Mouse (Mus musculus) ES-E14 (cell line): ENCODE data around the gene Gm17416. TPM values are rescaled to one million over a fixed set of nuclear protein-coding genes. Genes with fewer than 3 reads are reported as not detected.

Source experiments
- DNase-seq: peaks from one replicate; pipeline ENCODE4 v3.0.0-alpha.2; 2013; ENCODE audit warnings: low read depth, low spot score
- H3K27ac ChIP-seq: 2 replicates; pipeline ENCODE4 v1.5.1; 2012; ENCODE audit warnings: low read depth, mild to moderate bottlenecking, low read length, moderate library complexity, mixed read lengths; ENCODE audit not compliant: poor library complexity, insufficient read depth, severe bottlenecking
- H3K36me3 ChIP-seq: 2 replicates; pipeline ENCODE4 v1.6.1; 2012; ENCODE audit warnings: mild to moderate bottlenecking, low read length, moderate library complexity, mixed read lengths; ENCODE audit not compliant: control insufficient read depth, poor library complexity, insufficient read depth, severe bottlenecking
- H3K4me1 ChIP-seq, 2 experiments: fragments of 150-350 bp in 1 of 2; sonication (generic) in 1 of 2; 2 replicates each; pipeline ENCODE4 v1.6.1; 2012; ENCODE audit warnings: low read length in 2 of 2, mild to moderate bottlenecking in 1 of 2, mixed read lengths in 1 of 2; ENCODE audit not compliant: control insufficient read depth in 2 of 2, insufficient read depth in 2 of 2, poor library complexity in 1 of 2
- H3K4me3 ChIP-seq, 2 experiments: fragments of 150-350 bp in 1 of 2; sonication (generic) in 1 of 2; 2 replicates each; pipeline ENCODE4 v1.5.1; 2012; ENCODE audit warnings: low read length in 2 of 2, low read depth in 1 of 2, mild to moderate bottlenecking in 1 of 2, mixed read lengths in 1 of 2; ENCODE audit not compliant: insufficient read depth in 1 of 2, poor library complexity in 1 of 2, severe bottlenecking in 1 of 2
- H3K9ac ChIP-seq: 2 replicates; pipeline ENCODE4 v1.6.1; 2012; ENCODE audit warnings: low read depth, mild to moderate bottlenecking, low read length, mixed read lengths; ENCODE audit not compliant: poor library complexity, insufficient read depth, severe bottlenecking
- H3K9me3 ChIP-seq: fragments of 150-350 bp; sonication (generic); 2 replicates; pipeline ENCODE4 v1.6.1; 2012; ENCODE audit warnings: low read depth, mild to moderate bottlenecking, low read length; ENCODE audit not compliant: control insufficient read depth, insufficient read depth
- CHD2 ChIP-seq: IDR thresholded peaks from 2 replicates; pipeline ENCODE4 v1.6.1; 2014; ENCODE audit warnings: mild to moderate bottlenecking, low read depth, low read length, inconsistent platforms
- HCFC1 ChIP-seq: IDR thresholded peaks from 2 replicates; pipeline ENCODE4 v1.6.1; 2012; ENCODE audit warnings: low read length, inconsistent platforms, borderline replicate concordance; ENCODE audit not compliant: insufficient read depth
- MAFK ChIP-seq: IDR thresholded peaks from 2 replicates; pipeline ENCODE4 v1.6.1; 2014; ENCODE audit warnings: mild to moderate bottlenecking, low read depth, low read length, inconsistent platforms; ENCODE audit not compliant: insufficient read depth
- ZC3H11A ChIP-seq: IDR thresholded peaks from 2 replicates; pipeline ENCODE4 v1.6.1; 2012; ENCODE audit warnings: low read depth, mild to moderate bottlenecking, inconsistent platforms, low read length, borderline replicate concordance
- ZNF384 ChIP-seq: IDR thresholded peaks from 2 replicates; pipeline ENCODE4 v1.6.1; 2012; ENCODE audit warnings: low read depth, low read length, inconsistent platforms
- in situ Hi-C, 2 experiments: fragments of 600-800 bp; cut with MboI; formaldehyde crosslinking; loops; one replicate each; pipeline ENCODE4 v1.15.1; 2025; ENCODE audit warnings: low sequenced_read_pairs in 2 of 2, inconsistent platforms in 1 of 2; ENCODE audit not compliant: unreplicated experiment in 2 of 2
- total RNA-seq: library from RNA; depleted of rRNA; stranded (reverse); fragments of 300-350 nt; gene quantifications from 2 replicates; pipeline ENCODE4 v1.2.3, GENCODE M21; 2012

Gene Gm17416
- total RNA-seq, 1 experiment, result not detected

DNA sequence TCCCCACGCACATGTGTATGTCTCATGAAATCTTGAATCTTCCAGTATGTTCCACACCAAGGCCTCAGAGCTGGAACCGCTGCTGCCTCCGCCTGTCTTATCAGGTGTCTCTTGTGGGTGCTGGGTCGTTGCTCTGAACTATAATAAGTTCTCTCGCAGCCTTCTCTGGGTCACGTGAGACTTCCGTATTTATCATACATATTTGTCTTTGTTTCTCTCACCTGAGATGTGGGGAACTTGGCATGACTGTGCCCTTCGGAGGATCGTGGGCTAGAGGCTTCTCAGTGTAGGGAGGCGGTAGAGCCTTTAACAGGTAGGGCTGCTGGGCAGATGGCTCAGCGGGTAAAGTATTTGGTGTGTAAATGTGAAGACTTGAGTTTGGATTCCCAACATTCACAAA is 11.5 kb downstream of the Gm17416 start:
- Histone ChIP-seq H3K9ac (no peak overlapping the region), H3K9me3 (no peaks in the 10 kb centered on the region), H3K4me3 (no peak overlapping the region), H3K36me3 (no peaks in the 10 kb centered on the region), H3K27ac (no peak overlapping the region), H3K4me1 (no peaks in the 10 kb centered on the region)
- DNase-seq, result no peak
- TF ChIP-seq ZNF384, result no peak
- TF ChIP-seq HCFC1, result no peak
- no peak for TF ChIP-seq MAFK
- TF ChIP-seq ZC3H11A, result no peak
- no peak for TF ChIP-seq CHD2
- in situ Hi-C loops, result no loop called here

DNA sequence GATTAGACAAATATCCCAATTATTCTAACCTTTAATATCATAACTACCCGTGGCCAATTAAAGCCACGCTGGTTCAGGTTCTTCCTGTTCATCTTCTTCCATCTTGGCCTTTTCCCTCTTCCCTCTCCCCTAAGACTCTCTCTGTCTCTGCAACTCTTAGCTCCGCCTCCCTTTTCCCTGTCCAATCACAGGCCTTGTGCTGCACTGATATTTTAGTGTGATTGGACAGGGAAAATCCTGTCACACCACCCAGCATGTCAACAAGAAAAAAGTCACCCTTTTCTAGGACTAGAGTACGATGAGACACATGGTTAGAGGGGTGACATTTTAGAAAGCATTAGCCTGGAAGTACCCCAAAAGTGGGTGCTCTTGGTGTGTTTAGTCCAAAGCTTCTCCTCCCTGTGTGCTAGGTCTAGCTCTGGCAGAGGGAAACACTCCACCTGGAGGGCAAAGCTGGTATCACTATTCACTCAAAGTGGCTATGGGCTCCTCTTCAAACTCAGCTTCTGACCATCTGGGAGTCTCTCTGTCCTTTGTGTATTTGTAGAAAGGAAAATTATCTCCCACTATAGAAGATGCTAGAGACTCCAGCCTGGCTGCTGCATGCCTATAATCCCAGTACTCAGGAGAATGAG is 17.9 kb downstream of the Gm17416 start:
- TF ChIP-seq HCFC1 (no peak), MAFK (no peak), ZNF384 (no peak), CHD2 (no peak), ZC3H11A (no peak)
- Histone ChIP-seq H3K36me3 (no peaks in the 10 kb centered on the region), H3K4me1 (no peaks in the 10 kb centered on the region), H3K27ac (no peak overlapping the region), H3K9ac (no peak overlapping the region), H3K9me3 (no peaks in the 10 kb centered on the region), H3K4me3 (0 out of 4 replicates have a peak overlapping the region, but pooled peaks of 1 of the 2 experiments have one; percentile 55)
- in situ Hi-C loops, result no loop called here
- DNase-seq, result peak; percentile 55

DNA sequence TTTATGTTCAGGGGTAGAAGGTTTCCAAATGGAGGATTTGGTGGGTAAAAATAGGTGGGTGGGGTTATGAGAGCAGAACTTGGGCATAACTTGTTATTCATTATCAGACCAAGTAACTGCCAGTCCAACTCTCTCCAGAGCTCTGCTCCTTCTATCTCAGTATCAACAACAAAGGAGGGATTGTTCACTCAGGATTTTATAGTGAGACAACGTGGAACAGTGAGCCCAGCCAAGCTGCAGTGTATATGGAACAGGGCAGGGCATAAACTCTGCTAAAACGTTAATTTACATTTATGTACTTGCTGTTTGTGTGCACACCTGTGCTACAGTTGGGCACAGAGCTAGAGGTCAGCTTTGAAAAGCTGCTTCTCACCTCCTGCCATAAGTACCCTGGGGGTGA is 19.3 kb downstream of the Gm17416 start:
- Histone ChIP-seq H3K9ac (no peak overlapping the region), H3K36me3 (no peaks in the 10 kb centered on the region), H3K9me3 (no peaks in the 10 kb centered on the region), H3K4me1 (no peaks in the 10 kb centered on the region), H3K27ac (no peak overlapping the region), H3K4me3 (no peak overlapping the region)
- no peak for DNase-seq
- TF ChIP-seq CHD2, result no peak
- TF ChIP-seq ZC3H11A, result no peak
- TF ChIP-seq ZNF384, result no peak
- TF ChIP-seq MAFK, result no peak
- TF ChIP-seq HCFC1, result no peak
- in situ Hi-C loops, result no loop called here

DNA sequence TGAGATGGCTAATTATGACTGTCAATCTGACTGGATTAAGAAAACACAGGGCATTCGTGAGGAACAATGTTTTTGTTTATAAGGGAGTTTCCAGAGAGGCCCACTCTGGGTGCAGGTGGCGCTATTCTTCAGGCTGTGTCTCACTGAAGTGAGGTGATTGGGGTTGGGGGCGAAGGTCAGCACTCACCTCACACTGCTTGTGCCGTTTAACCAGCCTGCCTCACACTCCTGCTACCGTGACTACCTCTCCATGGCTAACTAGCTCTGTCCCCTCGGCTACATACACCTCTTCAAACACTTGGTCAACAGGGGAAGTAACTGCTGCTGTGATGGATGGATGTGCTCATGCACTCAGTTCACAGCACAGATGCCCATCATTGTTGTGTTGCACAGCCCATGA is 19.9 kb downstream of the Gm17416 start:
- Histone ChIP-seq H3K27ac (no peak overlapping the region), H3K36me3 (no peaks in the 10 kb centered on the region), H3K4me1 (no peaks in the 10 kb centered on the region), H3K4me3 (no peak overlapping the region), H3K9ac (no peak overlapping the region), H3K9me3 (no peaks in the 10 kb centered on the region)
- in situ Hi-C loops, result no loop called here
- no peak for DNase-seq
- TF ChIP-seq MAFK (no peak), CHD2 (no peak), ZNF384 (no peak), ZC3H11A (no peak), HCFC1 (no peak)

DNA sequence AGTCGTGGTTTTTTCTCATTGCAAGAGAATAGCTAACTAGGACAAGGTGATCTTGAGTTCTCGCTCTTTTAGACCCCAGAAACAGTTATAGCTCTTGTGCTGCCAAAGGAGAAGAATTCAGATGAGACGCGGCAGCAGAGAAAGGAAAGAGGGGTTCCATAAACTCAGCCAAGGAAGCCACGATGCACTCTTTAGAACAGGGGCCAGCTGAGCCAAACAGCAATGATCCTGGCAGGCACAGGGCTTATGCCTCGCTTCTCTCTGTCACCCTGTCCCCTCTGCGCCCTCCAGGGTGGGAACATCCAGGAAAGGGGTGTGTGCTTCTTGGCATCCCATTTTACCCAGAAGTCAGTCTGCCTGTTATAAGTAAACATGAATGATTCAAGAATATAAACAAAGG is 30.2 kb downstream of the Gm17416 start, which contains the start of gene Defb45:
Gene Defb45 (minus strand): TSS at position 101 of the 400 bp plus-strand sequence.
- no peak within 1 kb of the TSS for H3K4me3 ChIP-seq
- peaks cover 0 to 2% of the 10 kb centered on the region in 2 experiments; a peak in 1 of 4 replicates for H3K4me1 ChIP-seq
- in situ Hi-C loops, result no loop called here
- H3K36me3 ChIP-seq, result no peaks in the 10 kb centered on the region
- no peak within 1 kb of the TSS for H3K27ac ChIP-seq
- DNase-seq, result no peak
- TF ChIP-seq MAFK, result no peak
- H3K9me3 ChIP-seq, result no peaks in the 10 kb centered on the region
- H3K9ac ChIP-seq, result no peak within 1 kb of the TSS
